Mouse (Mus musculus) liver, adult (tissue): ENCODE results near the gene Sh2b3.

Experiments used
- GATA4 ChIP-seq: IDR thresholded peaks from 2 replicates; pipeline ENCODE4 v1.6.1; 2014; ENCODE audit warnings: mild to moderate bottlenecking, low read length; ENCODE audit not compliant: insufficient replicate concordance

Sh2b3 gene

DNA sequence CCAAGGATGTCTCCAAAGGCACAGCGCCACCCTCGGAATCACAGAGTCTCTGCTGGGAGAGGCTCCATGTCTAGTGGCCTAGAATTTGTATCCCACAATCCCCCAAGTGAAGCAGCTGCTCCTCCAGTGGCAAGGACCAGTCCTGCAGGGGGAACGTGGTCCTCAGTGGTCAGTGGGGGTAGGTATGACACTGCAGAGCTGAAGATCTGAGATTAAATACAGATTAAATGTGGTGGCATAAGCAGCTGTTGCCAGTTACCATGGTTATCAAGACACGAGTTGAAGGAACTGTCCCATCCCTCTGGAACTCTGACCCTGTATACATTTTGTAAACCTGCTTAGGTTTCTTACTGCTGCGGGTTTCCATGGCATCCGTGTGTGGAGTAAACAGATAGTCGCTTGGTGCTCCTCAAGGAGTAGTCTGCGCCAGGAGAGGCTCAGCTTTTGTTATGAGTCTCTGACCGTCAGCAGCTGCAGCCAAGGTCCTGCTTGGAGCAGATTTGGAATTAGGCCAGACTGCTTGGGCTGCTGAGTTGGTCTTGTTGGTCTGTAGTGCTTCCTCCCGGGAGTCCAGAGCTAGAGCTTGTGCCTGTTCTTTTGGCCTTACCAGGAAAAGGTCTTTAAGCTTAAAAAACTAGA, 53.5 kb downstream of the Sh2b3 start:
- no peak for TF ChIP-seq GATA4

DNA sequence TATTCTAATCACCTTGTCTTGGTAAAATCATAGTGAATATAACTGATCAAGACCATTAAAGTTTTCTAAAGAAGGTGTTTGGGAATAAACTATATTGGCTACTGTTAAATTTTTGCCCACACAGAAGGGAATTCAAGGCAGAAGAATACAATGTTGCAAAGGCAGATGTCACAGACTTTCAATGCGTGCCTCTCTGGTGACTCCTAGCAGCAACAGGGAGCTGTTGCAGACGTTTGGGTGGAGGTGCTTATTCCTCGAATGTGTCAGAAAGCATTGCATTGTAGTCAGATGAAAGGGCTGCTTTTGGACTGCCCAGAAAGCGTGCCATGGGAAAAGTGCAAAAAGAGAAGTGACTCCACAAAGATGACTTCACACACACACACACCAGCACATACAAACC, 55.0 kb downstream of the Sh2b3 start:
- no peak for TF ChIP-seq GATA4

DNA sequence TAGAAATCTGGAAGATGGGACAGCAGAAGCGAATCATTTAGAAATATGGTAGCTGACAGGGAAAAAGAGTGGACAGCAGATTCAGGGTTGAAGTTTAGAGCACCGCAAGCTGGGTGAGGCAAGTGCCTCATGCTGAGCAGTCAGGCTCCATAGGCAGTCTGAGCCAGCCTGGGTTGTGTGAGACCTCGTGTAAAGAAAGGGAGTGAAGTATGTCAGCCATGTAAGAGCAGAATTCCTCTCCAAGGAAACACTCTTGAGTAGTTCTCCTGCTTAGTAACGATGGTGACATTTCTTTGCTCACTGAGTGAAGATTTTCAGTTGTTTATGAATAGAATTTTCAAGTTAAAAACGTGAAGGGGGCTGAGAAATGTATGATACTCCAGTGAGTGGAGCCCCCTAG, 57.3 kb downstream of the Sh2b3 start:
- no peak for TF ChIP-seq GATA4

DNA sequence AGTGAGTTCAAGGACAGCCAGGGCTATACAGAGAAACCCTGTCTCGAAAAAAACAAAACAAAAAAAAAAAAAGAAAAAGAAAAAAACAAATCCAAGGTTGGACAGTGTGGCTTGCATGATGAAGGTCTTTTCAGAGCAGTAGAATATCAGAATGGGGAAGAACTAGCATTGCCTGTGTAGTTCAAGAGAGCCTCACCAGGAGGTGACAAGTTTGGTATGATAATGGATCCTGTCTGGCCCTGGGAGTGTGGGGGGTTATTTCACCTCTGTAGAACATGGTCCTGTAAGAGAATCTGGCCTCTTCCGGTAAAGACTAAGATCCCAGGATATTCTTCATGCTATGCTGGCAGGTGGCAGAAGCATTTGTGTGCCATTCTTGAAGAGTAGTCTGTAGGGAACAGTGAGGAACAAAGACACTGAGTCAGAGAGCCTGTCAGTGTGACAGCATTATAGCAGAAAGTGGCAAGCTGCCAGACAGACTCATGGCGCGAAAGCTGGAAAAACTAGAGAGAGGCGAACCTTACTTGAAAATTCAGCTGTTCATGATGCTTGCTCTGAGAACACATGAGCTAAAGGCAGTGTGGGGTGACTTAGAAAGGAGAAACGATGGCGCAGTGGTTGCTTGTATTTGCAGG, 58.8 kb downstream of the Sh2b3 start:
- no peak for TF ChIP-seq GATA4

GRCm38 (mm10) chr5:121771611-121772010, 65.8 kb downstream of the Sh2b3 start:
- no peak for TF ChIP-seq GATA4

- TF ChIP-seq GATA4: no peak
These were observed 67.6 kb downstream of the Sh2b3 start for GRCm38 (mm10) chr5:121769827-121770226.

DNA sequence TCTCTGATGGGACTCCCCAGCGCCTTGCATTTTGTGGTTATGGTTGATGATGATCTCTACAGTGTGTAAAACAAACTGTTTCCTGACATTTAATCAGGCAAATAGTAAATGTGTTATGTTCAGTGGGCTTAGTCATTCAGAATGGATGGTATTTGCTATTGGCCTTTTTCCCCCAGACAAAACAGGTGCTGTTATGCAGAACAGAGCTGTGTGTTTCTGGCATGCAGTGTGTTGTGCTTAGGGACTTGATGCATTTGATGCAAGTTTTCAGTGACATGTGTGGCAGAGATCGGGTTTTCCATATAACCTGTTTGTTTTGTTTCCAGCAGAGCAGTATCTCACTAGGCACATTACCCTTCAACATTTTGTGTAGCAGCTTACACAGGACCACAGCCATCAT, 69.9 kb downstream of the Sh2b3 start:
- TF ChIP-seq GATA4: no peak

- TF ChIP-seq GATA4: no peak
These were observed 71.2 kb downstream of the Sh2b3 start for GRCm38 (mm10) chr5:121766038-121766773.
